Mouse (Mus musculus): ENCODE data around the gene Gucy2f. TPM values are rescaled to one million over a fixed set of nuclear protein-coding genes. Genes with fewer than 3 reads are reported as not detected.

The Gucy2f gene
- total and polyA plus RNA-seq, 3 experiments, result not detected

DNA sequence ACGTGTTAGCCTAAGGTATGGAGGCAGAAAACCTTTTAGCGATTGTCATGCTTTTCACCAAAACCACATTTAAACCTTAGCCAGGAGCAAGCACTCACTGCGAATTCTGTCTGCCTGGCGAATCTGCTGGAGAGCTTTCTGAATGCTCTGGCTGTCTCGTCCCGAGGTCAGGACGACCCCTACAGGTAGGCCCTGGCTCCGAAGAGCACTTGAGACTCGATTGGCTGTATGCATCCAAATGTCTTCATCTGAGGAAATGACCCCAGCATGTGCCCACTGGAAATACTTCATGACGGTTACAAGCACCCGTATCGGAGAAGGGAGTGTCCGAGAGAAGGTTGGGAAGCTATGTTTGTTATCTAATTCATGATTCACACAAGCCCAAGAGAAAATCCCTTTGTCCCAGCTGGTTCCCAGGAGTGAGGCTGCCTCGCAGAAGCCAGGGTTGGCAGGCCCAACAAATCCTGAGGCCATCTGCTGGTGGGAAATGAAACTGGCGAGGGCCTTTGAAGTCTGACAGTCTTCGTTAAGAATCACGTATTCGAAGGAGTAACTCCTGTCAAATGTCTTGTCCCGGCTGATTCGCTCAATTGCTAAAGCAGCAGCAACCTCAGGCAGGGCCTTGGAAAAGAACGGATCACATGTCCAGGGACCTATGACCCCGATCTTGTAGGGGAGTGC lies 7.6 kb downstream of the Gucy2f start:
- no peaks in the 10 kb centered on the region for H3K4me1 ChIP-seq (ENCODE audit: control insufficient read depth in 1 of 2, insufficient read depth in 2 of 2)
- in situ Hi-C loops (cut with MboI; ENCODE audit: low pct_ligation_motif_present, low pct_unique_long_range_greater_than_20kb, low sequenced_read_pairs), result no loop called here
- H3K9me3 ChIP-seq (replicated peaks; ENCODE audit: low read length), result peaks cover 9% of the 10 kb centered on the region
- H3K9ac ChIP-seq (ENCODE audit: insufficient read depth, low read depth), result no peak overlapping the region
- no peaks in the 10 kb centered on the region for H3K36me3 ChIP-seq (replicated peaks in 1 of 2; ENCODE audit: control insufficient read depth in 1 of 2, insufficient read depth in 1 of 2, low read length in 1 of 2)
- TF ChIP-seq NRF1 (IDR thresholded peaks at IDR 0.05; ENCODE audit: low read depth, low read length), result no peak
- no peak for TF ChIP-seq IRF4 (IDR thresholded peaks at IDR 0.05; ENCODE audit: low read depth, low read length)
- no peak for TF ChIP-seq PAX5 (IDR thresholded peaks at IDR 0.05; ENCODE audit: low read length)
- TF ChIP-seq KAT2A (IDR thresholded peaks at IDR 0.05; ENCODE audit: insufficient replicate concordance, low read length), result no peak
- no peak for TF ChIP-seq TCF12 (IDR thresholded peaks at IDR 0.05; ENCODE audit: low read depth, low read length)
- no peak for TF ChIP-seq POLR2A (IDR thresholded peaks at IDR 0.05; ENCODE audit: low read depth, low read length)
- TF ChIP-seq MXI1 (IDR thresholded peaks at IDR 0.05; ENCODE audit: low read depth, low read length), result no peak
- no peak for TF ChIP-seq USF1 (IDR thresholded peaks at IDR 0.05; ENCODE audit: low read depth, low read length)
- TF ChIP-seq MAFK (IDR thresholded peaks at IDR 0.05; ENCODE audit: insufficient replicate concordance, low read length), result no peak
- TF ChIP-seq SMC3 (IDR thresholded peaks at IDR 0.05; ENCODE audit: low read depth, low read length), result no peak
- TF ChIP-seq ELF1 (IDR thresholded peaks at IDR 0.05; ENCODE audit: low read depth, low read length), result no peak
- no peak for TF ChIP-seq POLR2AphosphoS2 (IDR thresholded peaks at IDR 0.05; ENCODE audit: low read depth, low read length)
- no peak for TF ChIP-seq MYC (IDR thresholded peaks at IDR 0.05; ENCODE audit: low read depth, low read length)
- no peaks in the 10 kb centered on the region for H3K27me3 ChIP-seq (replicated peaks)
- DNase-seq (ENCODE audit: extremely low read depth), result no peak
- no peak overlapping the region for H3K4me2 ChIP-seq (ENCODE audit: insufficient read depth, low read depth, poor library complexity, severe bottlenecking)
- no peak overlapping the region for H3K27ac ChIP-seq (ENCODE audit: insufficient read depth, low read depth)
- H3K79me2 ChIP-seq (replicated peaks; ENCODE audit: control insufficient read depth, extremely low read depth, insufficient read depth, poor library complexity, severe bottlenecking), result no peaks in the 10 kb centered on the region
- dilution Hi-C loops (cut with MboI; ENCODE audit: extremely low pct_ligation_motif_present, extremely low pct_unique_long_range_greater_than_20kb, low sequenced_read_pairs), result no loop called here
- no peak overlapping the region for H3K4me3 ChIP-seq (replicated peaks in 1 of 3; ENCODE audit: low read depth in 2 of 3, low read length in 2 of 3, poor library complexity in 1 of 3)

DNA sequence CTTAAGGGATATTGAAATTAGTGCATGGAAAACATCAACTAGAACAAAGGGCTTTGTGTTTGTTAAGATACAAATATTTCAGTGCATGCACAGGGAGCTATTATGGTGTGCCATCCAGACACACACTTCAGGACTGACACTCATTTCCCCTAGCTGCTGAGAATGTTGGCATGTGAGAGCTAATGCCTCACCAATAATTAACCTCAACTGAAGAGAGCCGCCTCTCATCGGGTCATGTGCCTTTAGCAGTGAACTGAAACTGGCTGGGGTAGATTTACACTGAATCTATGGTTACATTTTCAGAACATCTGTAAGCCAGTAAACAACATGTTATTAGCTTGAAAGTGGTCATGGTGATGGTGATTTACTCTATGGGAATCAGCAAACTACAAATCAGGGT lies 14.7 kb downstream of the Gucy2f start:
- Histone ChIP-seq H3K36me3 (replicated peaks in 1 of 2; ENCODE audit: control insufficient read depth in 1 of 2, insufficient read depth in 1 of 2, low read length in 1 of 2) (no peaks in the 10 kb centered on the region), H3K4me3 (replicated peaks in 1 of 3; ENCODE audit: low read depth in 2 of 3, low read length in 2 of 3, poor library complexity in 1 of 3) (no peak overlapping the region), H3K9ac (ENCODE audit: insufficient read depth, low read depth) (no peak overlapping the region), H3K4me2 (ENCODE audit: insufficient read depth, low read depth, poor library complexity, severe bottlenecking) (no peak overlapping the region), H3K79me2 (replicated peaks; ENCODE audit: control insufficient read depth, extremely low read depth, insufficient read depth, poor library complexity, severe bottlenecking) (no peaks in the 10 kb centered on the region), H3K4me1 (ENCODE audit: control insufficient read depth in 1 of 2, insufficient read depth in 2 of 2) (no peaks in the 10 kb centered on the region), H3K27ac (ENCODE audit: insufficient read depth, low read depth) (no peak overlapping the region), H3K27me3 (replicated peaks) (no peaks in the 10 kb centered on the region), H3K9me3 (replicated peaks; ENCODE audit: low read length) (no peaks in the 10 kb centered on the region)
- dilution Hi-C loops (cut with MboI; ENCODE audit: extremely low pct_ligation_motif_present, extremely low pct_unique_long_range_greater_than_20kb, low sequenced_read_pairs), result no loop called here
- no peak for DNase-seq (ENCODE audit: extremely low read depth)
- in situ Hi-C loops (cut with MboI; ENCODE audit: low pct_ligation_motif_present, low pct_unique_long_range_greater_than_20kb, low sequenced_read_pairs), result no loop called here
- TF ChIP-seq CHD1 (IDR thresholded peaks at IDR 0.05; ENCODE audit: low read depth, low read length) (no peak), ETS1 (conservative IDR thresholded peaks at IDR 0.05; ENCODE audit: low read depth, low read length) (no peak), EP300 (IDR thresholded peaks at IDR 0.05; ENCODE audit: low read length) (no peak), USF2 (conservative IDR thresholded peaks at IDR 0.05; ENCODE audit: low read depth, low read length) (no peak), SMC3 (IDR thresholded peaks at IDR 0.05; ENCODE audit: low read depth, low read length) (no peak), MYC (IDR thresholded peaks at IDR 0.05; ENCODE audit: low read depth, low read length) (no peak), CHD2 (IDR thresholded peaks at IDR 0.05; ENCODE audit: low read length) (no peak), JUND (conservative IDR thresholded peaks at IDR 0.05; ENCODE audit: low read depth, low read length) (no peak), USF1 (IDR thresholded peaks at IDR 0.05; ENCODE audit: low read depth, low read length) (no peak), PAX5 (IDR thresholded peaks at IDR 0.05; ENCODE audit: low read length) (no peak), ZNF384 (IDR thresholded peaks at IDR 0.05; ENCODE audit: low read depth, low read length) (no peak), IRF4 (IDR thresholded peaks at IDR 0.05; ENCODE audit: low read depth, low read length) (no peak), TCF12 (IDR thresholded peaks at IDR 0.05; ENCODE audit: low read depth, low read length) (no peak), ELF1 (IDR thresholded peaks at IDR 0.05; ENCODE audit: low read depth, low read length) (no peak), E2F4 (IDR thresholded peaks at IDR 0.05; ENCODE audit: insufficient replicate concordance, low read depth, low read length) (no peak), MEF2A (IDR thresholded peaks at IDR 0.05; ENCODE audit: borderline replicate concordance, low read depth, low read length) (no peak), KAT2A (IDR thresholded peaks at IDR 0.05; ENCODE audit: insufficient replicate concordance, low read length) (no peak)

Data from CH12.LX (cell line).